Mouse (Mus musculus) hindbrain, embryonic 12.5 days (tissue): ENCODE results near the gene Dock8. TPM values are rescaled to one million over a fixed set of nuclear protein-coding genes. Genes with fewer than 3 reads are reported as not detected.
A peak's percentile ranks its signal among the peaks of the same experiment; 100 is the strongest.

Source experiments
- ATAC-seq: fragments of 200-750 bp; cut with Nextera tagmentation; 2 replicates; pipeline ENCODE4 v1.8.0; 2017; ENCODE audit warnings: moderate TSS enrichment; ENCODE audit not compliant: low FRiP score
- H3K27ac ChIP-seq: fragments of 300-500 bp; sonication (generic); 2 replicates; pipeline ENCODE4 v1.5.1; 2016; ENCODE audit warnings: mild to moderate bottlenecking
- H3K27me3 ChIP-seq: fragments of 300-500 bp; sonication (generic); 2 replicates; pipeline ENCODE4 v1.6.1; 2016; ENCODE audit warnings: mild to moderate bottlenecking
- H3K36me3 ChIP-seq: fragments of 300-500 bp; sonication (generic); 2 replicates; pipeline ENCODE4 v1.6.1; 2016; ENCODE audit warnings: mild to moderate bottlenecking
- H3K4me1 ChIP-seq: fragments of 300-500 bp; sonication (generic); 2 replicates; pipeline ENCODE4 v1.6.1; 2016
- H3K4me2 ChIP-seq: fragments of 300-500 bp; sonication (generic); replicated peaks from 2 replicates; pipeline ENCODE4 v1.6.1; 2016; ENCODE audit warnings: mild to moderate bottlenecking
- H3K4me3 ChIP-seq: fragments of 300-500 bp; sonication (generic); 2 replicates; pipeline ENCODE4 v1.5.1; 2016; ENCODE audit warnings: mild to moderate bottlenecking
- H3K9ac ChIP-seq: fragments of 300-500 bp; sonication (generic); 2 replicates; pipeline ENCODE4 v1.6.1; 2016; ENCODE audit warnings: mild to moderate bottlenecking, moderate library complexity
- H3K9me3 ChIP-seq: fragments of 300-500 bp; sonication (generic); replicated peaks from 2 replicates; pipeline ENCODE4 v1.6.1; 2016; ENCODE audit warnings: mild to moderate bottlenecking
- WGBS: fragments of 180-500 bp; shearing (Covaris S2); methylation state at CpG from one replicate; pipeline ENCODE4 v1.1.7; 2016; 5-methylcytosine and 5-hydroxymethylcytosine counted together
- polyA plus RNA-seq: library from polyadenylated mRNA; unstranded; fragments of >200 nt; fragmentation: Nextera tagmentation; extraction: Ambion mirVana; gene quantifications from 2 replicates; pipeline ENCODE4 v1.2.1, GENCODE M21; 2016

Gene Dock8
- polyA plus RNA-seq, 1 experiment from 2014 or later, result 0.80 TPM

DNA sequence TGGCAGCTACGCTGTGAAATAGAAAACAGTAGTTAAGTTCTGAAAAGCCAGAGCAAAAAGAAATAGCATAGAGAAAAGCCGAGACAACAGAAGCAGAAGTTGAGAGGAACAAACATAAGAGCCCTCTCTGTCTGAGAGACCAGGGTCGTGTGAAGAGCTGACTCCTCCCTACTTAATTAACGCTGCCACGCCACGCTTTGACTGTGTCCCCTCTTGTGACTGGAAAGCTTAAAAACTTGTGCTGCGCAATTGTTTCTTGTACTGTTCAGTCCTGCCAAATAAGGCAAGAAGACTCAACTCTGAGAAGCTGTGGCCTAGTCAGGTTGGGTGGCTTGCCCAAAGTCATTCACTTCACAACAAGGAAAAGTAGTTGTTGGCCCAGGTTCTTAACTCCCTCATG, 184.7 kb downstream of the Dock8 start:
- Histone ChIP-seq H3K27me3 (no peaks in the 10 kb centered on the region), H3K9me3 (no peaks in the 10 kb centered on the region), H3K9ac (no peak overlapping the region), H3K4me3 (no peak overlapping the region), H3K4me1 (no peaks in the 10 kb centered on the region), H3K36me3 (no peaks in the 10 kb centered on the region), H3K27ac (no peak overlapping the region), H3K4me2 (no peak overlapping the region)
- 71% methylated on average over 7 of the region's 7 CpGs for WGBS
- ATAC-seq, result no peak

DNA sequence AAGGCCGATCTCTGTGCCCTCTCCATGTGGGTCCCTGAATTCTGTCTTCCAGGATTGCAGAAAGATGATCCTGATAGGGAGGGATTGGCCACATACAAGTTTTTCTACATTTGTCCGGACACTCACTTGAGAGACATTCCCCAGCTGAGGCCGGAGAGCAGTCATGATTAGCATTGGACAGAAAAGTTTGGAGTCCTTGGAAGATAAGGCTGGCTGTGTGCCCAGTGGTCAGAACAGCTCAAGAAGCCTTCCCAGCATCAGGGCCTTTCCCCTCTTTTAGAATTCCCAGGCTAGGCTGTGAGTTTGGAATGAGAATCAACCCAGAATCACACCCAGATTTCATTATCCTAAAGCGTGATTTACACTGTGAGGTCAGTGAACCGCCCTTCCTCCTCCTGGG, 187.0 kb downstream of the Dock8 start:
- H3K9me3 ChIP-seq, result no peaks in the 10 kb centered on the region
- no peak overlapping the region for H3K9ac ChIP-seq
- H3K4me3 ChIP-seq, result no peak overlapping the region
- no peak overlapping the region for H3K4me2 ChIP-seq
- 87% methylated on average over 5 of the region's 5 CpGs for WGBS
- H3K4me1 ChIP-seq, result no peaks in the 10 kb centered on the region
- H3K36me3 ChIP-seq, result no peaks in the 10 kb centered on the region
- ATAC-seq, result no peak
- no peaks in the 10 kb centered on the region for H3K27me3 ChIP-seq
- no peak overlapping the region for H3K27ac ChIP-seq

DNA sequence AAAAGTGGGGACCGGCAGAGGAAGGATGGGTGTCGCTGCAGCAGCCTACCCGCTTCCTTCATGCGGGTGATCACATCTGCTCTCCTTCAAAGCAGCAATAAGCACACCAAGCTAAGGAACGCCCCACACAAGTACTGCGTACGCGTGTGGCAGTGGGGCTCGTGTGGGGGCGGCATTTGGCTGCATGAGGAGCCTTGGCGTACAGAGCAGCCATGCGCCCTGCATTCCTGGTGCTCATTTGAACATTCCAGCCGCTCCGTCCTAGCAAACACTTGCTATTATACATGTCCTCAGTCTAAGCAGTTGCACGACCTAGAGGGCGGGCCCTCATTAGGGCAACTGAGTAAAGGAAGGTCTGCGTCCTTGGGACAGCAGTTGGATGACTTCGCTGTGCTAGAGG, 188.3 kb downstream of the Dock8 start:
- Histone ChIP-seq H3K27me3 (no peaks in the 10 kb centered on the region), H3K27ac (no peak overlapping the region), H3K4me1 (no peaks in the 10 kb centered on the region), H3K9me3 (no peaks in the 10 kb centered on the region), H3K9ac (no peak overlapping the region), H3K4me2 (no peak overlapping the region), H3K36me3 (no peaks in the 10 kb centered on the region), H3K4me3 (no peak overlapping the region)
- WGBS, result 83% methylated on average over 18 of the region's 18 CpGs
- ATAC-seq, result no peak

DNA sequence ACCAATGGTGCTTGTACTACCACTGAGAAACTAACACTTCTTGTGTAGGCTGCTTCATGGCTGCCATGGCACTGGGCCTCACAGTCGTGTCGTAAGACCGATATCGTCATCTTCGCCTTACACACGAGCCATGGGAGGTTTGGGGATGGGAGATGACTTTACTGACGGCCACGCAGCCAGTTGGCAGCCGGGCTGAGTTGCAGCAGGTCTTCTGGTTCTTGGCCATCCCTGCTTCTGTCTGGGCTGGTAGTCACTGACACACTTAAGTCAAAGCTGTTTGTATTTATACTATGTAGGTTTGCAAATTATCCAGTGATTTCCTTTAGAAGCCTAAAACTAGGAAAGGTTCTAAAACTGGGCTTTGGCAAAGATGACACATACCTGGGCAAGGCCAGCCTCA, 194.4 kb downstream of the Dock8 start:
- no peaks in the 10 kb centered on the region for H3K9me3 ChIP-seq
- H3K27me3 ChIP-seq, result no peaks in the 10 kb centered on the region; the same call in 1 of the 2 replicates
- no peaks in the 10 kb centered on the region for H3K36me3 ChIP-seq
- no peak for ATAC-seq
- H3K4me3 ChIP-seq, result no peak overlapping the region
- H3K4me1 ChIP-seq, result no peaks in the 10 kb centered on the region
- WGBS, result 94% methylated on average over 9 of the region's 9 CpGs
- H3K27ac ChIP-seq, result no peak overlapping the region
- no peak overlapping the region for H3K9ac ChIP-seq
- H3K4me2 ChIP-seq, result no peak overlapping the region

DNA sequence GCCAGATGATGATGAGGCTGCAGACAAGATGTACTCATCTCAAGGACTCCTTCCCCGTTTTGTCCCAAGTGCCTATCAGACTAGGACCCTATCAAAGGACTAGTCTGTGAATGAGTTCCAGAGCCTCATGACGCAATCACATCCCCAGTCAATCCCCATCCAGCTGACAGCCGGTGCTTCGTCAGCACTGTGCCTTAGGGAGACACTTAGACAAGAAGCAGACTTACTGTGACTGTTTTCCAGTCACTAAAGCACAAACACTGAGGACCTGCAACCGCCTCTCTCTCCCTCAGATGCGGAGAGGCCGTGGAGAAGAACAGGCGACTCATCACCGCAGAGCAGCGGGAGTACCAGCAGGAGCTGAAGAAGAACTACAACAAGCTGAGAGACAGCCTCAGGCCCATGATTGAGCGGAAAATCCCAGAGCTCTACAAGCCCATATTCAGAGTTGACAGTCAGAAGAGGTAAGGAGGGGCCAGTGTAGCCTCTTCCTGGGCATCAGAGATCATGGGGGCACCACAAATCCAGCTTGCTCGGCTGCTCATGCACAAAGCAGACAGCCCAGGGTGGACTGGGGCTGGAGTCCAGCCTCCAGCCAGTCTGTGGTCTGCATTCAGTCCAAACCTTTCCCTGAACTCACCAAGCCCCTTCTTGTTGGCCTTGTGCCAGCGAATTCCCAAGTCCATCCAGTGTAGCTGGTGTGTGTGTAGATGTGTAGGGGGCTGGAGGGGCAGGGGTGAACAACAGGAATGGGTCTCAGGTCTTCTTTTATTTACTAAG, 200.9 kb downstream of the Dock8 start:
- no peak overlapping the region for H3K4me2 ChIP-seq
- no peaks in the 10 kb centered on the region for H3K36me3 ChIP-seq
- no peaks in the 10 kb centered on the region; the same call in 1 of the 2 replicates for H3K27me3 ChIP-seq
- H3K9ac ChIP-seq, result no peak overlapping the region
- peaks cover 6% of the 10 kb centered on the region for H3K4me1 ChIP-seq
- no peak overlapping the region for H3K4me3 ChIP-seq
- no peaks in the 10 kb centered on the region for H3K9me3 ChIP-seq
- no peak for ATAC-seq
- 75% methylated on average over 13 of the region's 13 CpGs for WGBS
- H3K27ac ChIP-seq, result no peak overlapping the region

DNA sequence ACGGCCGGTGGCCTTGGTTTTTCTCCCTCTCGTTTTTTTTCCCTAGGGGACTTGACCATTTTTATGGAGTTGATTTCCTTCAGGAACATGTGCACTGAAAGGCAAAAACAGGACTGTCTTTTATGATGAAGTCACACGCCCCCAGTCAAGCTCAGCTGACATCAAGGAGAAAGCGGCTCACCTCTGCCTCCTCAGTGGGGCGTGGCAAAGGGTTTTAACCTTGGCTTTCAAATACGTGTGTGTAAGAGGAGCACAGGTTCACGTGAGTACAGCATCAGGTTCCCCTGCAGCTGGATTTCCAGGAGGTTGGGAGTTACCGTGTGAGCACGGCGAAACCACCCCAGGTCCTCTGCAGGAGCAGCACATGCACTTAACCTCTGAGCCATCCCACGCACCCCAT, 203.7 kb downstream of the Dock8 start:
- no peak for ATAC-seq
- H3K4me2 ChIP-seq, result no peak overlapping the region
- 84% methylated on average over 12 of the region's 12 CpGs for WGBS
- no peak overlapping the region for H3K27ac ChIP-seq
- no peak overlapping the region for H3K9ac ChIP-seq
- no peaks in the 10 kb centered on the region for H3K36me3 ChIP-seq
- H3K27me3 ChIP-seq, result peaks cover 11% of the 10 kb centered on the region; the same call in 1 of the 2 replicates
- H3K9me3 ChIP-seq, result no peaks in the 10 kb centered on the region
- H3K4me1 ChIP-seq, result peaks cover 13% of the 10 kb centered on the region
- no peak overlapping the region for H3K4me3 ChIP-seq

DNA sequence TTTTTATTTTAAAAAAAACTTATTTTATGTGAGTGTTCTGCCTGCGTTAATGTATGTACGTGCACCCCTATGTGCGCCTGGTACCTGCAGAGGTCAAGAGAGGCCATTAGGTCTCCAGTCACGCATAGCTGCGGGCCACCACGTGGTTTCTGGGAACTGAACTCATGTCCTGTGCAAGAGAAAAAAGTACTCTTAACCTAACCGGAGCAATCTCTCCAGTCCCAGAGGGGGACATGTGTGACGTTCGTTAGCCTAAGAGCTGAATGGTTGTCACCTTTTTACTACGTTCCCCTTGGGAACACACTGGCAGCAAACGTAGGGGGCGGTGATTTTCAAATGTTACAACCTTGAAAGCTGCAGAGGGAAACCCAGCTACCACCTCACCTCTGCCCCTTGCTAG, 207.6 kb downstream of the Dock8 start:
- ATAC-seq, result no peak
- H3K4me2 ChIP-seq, result no peak overlapping the region
- H3K9me3 ChIP-seq, result no peaks in the 10 kb centered on the region
- H3K4me1 ChIP-seq, result peaks cover 16% of the 10 kb centered on the region
- peaks cover 23% of the 10 kb centered on the region for H3K27me3 ChIP-seq
- 61% methylated on average over 12 of the region's 12 CpGs for WGBS
- H3K4me3 ChIP-seq, result no peak overlapping the region
- no peaks in the 10 kb centered on the region for H3K36me3 ChIP-seq
- H3K27ac ChIP-seq, result no peak overlapping the region
- no peak overlapping the region for H3K9ac ChIP-seq

DNA sequence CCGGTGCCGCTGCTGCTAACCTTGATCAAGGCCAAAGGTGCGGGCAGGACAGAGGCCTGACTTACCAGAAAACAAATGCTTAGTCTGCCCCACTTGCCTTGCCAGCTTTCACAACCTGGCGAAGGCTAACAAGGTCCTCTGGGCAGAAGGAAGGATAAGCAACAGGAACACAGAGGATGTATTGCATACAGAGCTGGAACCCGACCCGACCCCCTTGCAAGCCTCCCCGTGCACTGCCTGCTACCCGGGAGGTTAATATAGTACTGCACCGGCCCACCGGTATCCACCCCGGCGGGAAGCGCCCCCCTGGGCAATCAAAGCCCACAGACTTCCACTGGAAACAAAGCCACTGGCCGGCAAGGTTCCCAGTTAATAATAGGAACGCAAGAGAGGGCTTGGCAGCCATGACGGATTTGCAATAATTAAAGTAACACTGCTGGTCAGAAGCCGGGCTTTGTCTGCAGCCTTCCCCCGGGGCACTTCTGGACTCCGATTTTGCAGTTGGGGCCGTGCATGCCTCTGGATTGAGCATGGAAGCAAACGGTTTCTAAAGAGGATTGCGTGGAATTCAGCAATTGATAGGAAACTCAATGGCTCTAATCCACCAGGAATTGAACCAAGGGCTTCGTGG, 208.5 kb downstream of the Dock8 start:
- 7% methylated on average over 23 of the region's 23 CpGs for WGBS

DNA sequence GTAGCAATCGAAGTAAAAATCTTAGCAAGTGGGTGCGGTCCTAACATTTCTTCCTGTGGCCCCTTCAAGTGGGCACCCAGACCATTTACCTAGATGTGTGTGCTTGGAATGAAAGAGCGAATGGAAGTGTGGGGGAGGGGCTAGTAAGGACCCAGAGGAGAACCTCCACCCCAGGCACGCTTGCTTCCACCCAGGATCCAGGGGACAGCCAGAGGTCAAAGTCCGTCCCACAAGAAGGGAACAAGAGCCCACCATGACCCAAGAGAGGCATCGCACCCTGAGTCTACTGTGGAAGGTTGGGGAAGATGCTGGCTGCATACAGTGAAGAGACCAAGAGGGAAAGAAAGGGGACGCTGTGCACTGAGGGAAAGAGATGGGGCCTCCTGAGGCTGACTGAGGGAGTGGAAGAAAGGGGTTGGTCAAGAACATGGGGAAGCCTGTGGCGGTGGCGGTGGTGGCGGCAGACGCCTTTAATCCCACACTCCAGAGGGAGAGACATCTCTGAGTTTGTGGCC, 209.3 kb downstream of the Dock8 start:
- H3K27me3 ChIP-seq, result peaks cover 23% of the 10 kb centered on the region
- no peak for ATAC-seq
- peak overlapping the region; percentile 52 for H3K4me2 ChIP-seq
- WGBS, result 68% methylated on average over 11 of the region's 11 CpGs
- H3K27ac ChIP-seq, result no peak overlapping the region
- peaks cover 16% of the 10 kb centered on the region for H3K4me1 ChIP-seq
- H3K36me3 ChIP-seq, result no peaks in the 10 kb centered on the region
- H3K9me3 ChIP-seq, result no peaks in the 10 kb centered on the region
- no peak overlapping the region for H3K9ac ChIP-seq
- H3K4me3 ChIP-seq, result no peak overlapping the region

More for the DNA sequence above, 208.5 kb downstream of the Dock8 start:
- Histone ChIP-seq H3K9me3 (no peaks in the 10 kb centered on the region), H3K9ac (peak overlapping the region; percentile 29; the same call in 1 of the 2 replicates), H3K4me1 (peaks cover 16% of the 10 kb centered on the region), H3K4me2 (peak overlapping the region; percentile 52), H3K36me3 (no peaks in the 10 kb centered on the region), H3K27ac (0 out of 2 replicates have a peak overlapping the region, but pooled peaks have one; percentile 12), H3K4me3 (peak overlapping the region; percentile 23), H3K27me3 (peaks cover 23% of the 10 kb centered on the region)
- peak; percentile 72 for ATAC-seq

DNA sequence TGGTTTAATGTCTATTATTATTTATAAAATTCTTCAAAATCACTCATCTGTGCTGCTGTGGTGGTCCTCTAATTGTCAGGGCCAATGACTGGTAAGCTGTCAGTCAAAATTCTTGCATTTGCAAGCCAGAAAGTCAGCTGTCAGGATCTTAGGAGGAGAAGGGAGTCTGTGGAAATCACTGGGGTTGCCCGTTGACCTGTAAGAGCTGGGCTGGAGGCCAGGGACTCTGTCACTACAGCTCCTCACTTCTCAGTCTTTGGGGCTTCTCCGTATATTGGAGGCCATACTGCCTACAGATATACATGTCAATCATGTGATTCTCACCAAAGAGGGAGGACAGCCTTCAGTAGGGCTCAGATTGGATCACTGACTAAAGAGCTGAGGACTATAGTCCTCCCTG, 221.3 kb downstream of the Dock8 start:
- no peaks in the 10 kb centered on the region for H3K27me3 ChIP-seq
- no peaks in the 10 kb centered on the region for H3K36me3 ChIP-seq
- no peaks in the 10 kb centered on the region for H3K4me1 ChIP-seq
- 88% methylated on average over 2 of the region's 2 CpGs for WGBS
- no peak overlapping the region for H3K9ac ChIP-seq
- H3K4me3 ChIP-seq, result no peak overlapping the region
- no peak overlapping the region for H3K4me2 ChIP-seq
- no peaks in the 10 kb centered on the region for H3K9me3 ChIP-seq
- no peak overlapping the region for H3K27ac ChIP-seq
- ATAC-seq, result no peak

DNA sequence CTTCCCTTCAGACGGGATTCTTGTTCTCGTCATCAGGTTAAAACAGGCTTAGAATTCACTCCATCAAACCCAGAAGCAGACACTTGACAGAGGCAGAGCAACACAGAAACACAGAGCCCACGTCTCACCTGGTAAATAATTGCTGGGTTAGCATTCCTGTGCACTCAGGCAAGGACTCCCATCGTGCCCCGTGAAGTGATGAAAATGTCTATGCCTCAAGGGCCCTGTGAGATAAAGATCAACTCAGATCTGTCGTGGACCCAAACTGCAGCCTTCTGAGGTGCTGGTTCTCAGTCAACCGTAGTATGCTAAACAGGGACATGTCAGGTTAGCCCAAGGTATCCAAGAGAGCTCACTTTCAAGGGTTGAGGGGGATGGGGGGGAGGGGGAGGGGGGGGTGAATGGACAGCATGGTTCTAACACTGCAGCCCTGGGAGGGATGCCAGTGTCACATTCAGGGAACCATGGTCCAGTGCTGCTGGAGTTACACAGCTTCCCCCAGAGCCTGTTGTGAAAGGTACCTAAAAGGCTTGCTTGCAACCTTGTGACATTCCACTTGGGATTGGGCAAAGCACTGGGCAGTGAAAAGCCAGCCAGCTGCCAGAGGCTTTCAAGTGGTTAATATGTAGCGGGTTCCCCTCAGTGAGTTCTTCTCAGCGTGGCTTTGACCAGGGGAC, 222.8 kb downstream of the Dock8 start:
- Histone ChIP-seq H3K36me3 (no peaks in the 10 kb centered on the region), H3K27me3 (no peaks in the 10 kb centered on the region), H3K27ac (no peak overlapping the region), H3K9me3 (no peaks in the 10 kb centered on the region), H3K4me2 (no peak overlapping the region), H3K4me3 (no peak overlapping the region), H3K9ac (no peak overlapping the region), H3K4me1 (no peaks in the 10 kb centered on the region)
- 62% methylated on average over 9 of the region's 9 CpGs for WGBS
- no peak for ATAC-seq
